Mouse (Mus musculus) hindbrain, embryonic 10.5 days (tissue): Measurements from ENCODE around the gene Rarres2. TPM values are rescaled to one million over a fixed set of nuclear protein-coding genes. Genes with fewer than 3 reads are reported as not detected.

Source experiments
- DNase-seq: peaks from one replicate; pipeline ENCODE4 v3.0.0-alpha.2; 2017; ENCODE audit warnings: low spot score
- H3K27ac ChIP-seq: fragments of 300-500 bp; sonication (generic); 2 replicates; pipeline ENCODE4 v1.5.1; 2016; ENCODE audit warnings: mild to moderate bottlenecking, moderate library complexity
- H3K27me3 ChIP-seq: fragments of 300-500 bp; sonication (generic); 2 replicates; pipeline ENCODE4 v1.6.1; 2016; ENCODE audit warnings: mild to moderate bottlenecking; ENCODE audit not compliant: poor library complexity, insufficient read depth, severe bottlenecking
- H3K36me3 ChIP-seq: fragments of 300-500 bp; sonication (generic); 2 replicates; pipeline ENCODE4 v1.6.1; 2016; ENCODE audit warnings: mild to moderate bottlenecking, moderate library complexity
- H3K4me1 ChIP-seq: fragments of 300-500 bp; sonication (generic); replicated peaks from 2 replicates; pipeline ENCODE4 v1.6.1; 2016; ENCODE audit warnings: mild to moderate bottlenecking
- H3K4me3 ChIP-seq: fragments of 300-500 bp; sonication (generic); 2 replicates; pipeline ENCODE4 v1.5.1; 2016; ENCODE audit warnings: mild to moderate bottlenecking, moderate library complexity
- H3K9me3 ChIP-seq: fragments of 300-500 bp; sonication (generic); 2 replicates; pipeline ENCODE4 v1.6.1; 2016; ENCODE audit warnings: mild to moderate bottlenecking, moderate library complexity
- WGBS: fragments of 180-500 bp; shearing (Covaris S2); methylation state at CpG from one replicate; pipeline ENCODE4 v1.1.7; 2016; 5-methylcytosine and 5-hydroxymethylcytosine counted together
- polyA plus RNA-seq: library from polyadenylated mRNA; unstranded; fragments of >200 nt; fragmentation: Nextera tagmentation; extraction: Ambion mirVana; gene quantifications from 2 replicates; pipeline ENCODE4 v1.2.1, GENCODE M21; 2016

The Rarres2 gene
- 0.42 and 1.9 TPM in 2 replicates for polyA plus RNA-seq

GRCm38 (mm10) chr6:48572572-48573061, at the start of gene Rarres2:
Gene Rarres2, minus strand, starts transcription at chr6:48572789.
- Histone ChIP-seq H3K4me1 (peaks cover 13% of the 10 kb centered on the region), H3K9me3 (no peaks in the 10 kb centered on the region), H3K4me3 (no peak within 1 kb of the TSS), H3K36me3 (peaks cover 23% of the 10 kb centered on the region), H3K27ac (no peak within 1 kb of the TSS), H3K27me3 (no peaks in the 10 kb centered on the region)
- 34% methylated on average over 6 of the region's 6 CpGs for WGBS
- no peak for DNase-seq

- WGBS, result 94% methylated on average over 30 of the region's 30 CpGs
- no peak for DNase-seq
- 0 out of 2 replicates have a peak, but pooled peaks cover 2% of the 10 kb centered on the region for H3K27me3 ChIP-seq
- no peaks in the 10 kb centered on the region for H3K9me3 ChIP-seq
- no peak overlapping the region for H3K27ac ChIP-seq
- H3K4me3 ChIP-seq, result no peak overlapping the region
- no peaks in the 10 kb centered on the region for H3K4me1 ChIP-seq
- peaks cover 47% of the 10 kb centered on the region for H3K36me3 ChIP-seq
Measured at GRCm38 (mm10) chr6:48620031-48620430, 47.4 kb upstream of the Rarres2 start.

- H3K4me3 ChIP-seq, result no peak overlapping the region
- 93% methylated on average over 5 of the region's 5 CpGs for WGBS
- no peak for DNase-seq
- peaks cover 51% of the 10 kb centered on the region for H3K36me3 ChIP-seq
- H3K27ac ChIP-seq, result no peak overlapping the region
- H3K9me3 ChIP-seq, result peaks cover 3% of the 10 kb centered on the region; the same call in 1 of the 2 replicates
- H3K4me1 ChIP-seq, result no peaks in the 10 kb centered on the region
- no peaks in the 10 kb centered on the region for H3K27me3 ChIP-seq
Measured at GRCm38 (mm10) chr6:48614756-48615155, 42.2 kb upstream of the Rarres2 start.

GRCm38 (mm10) chr6:48613464-48613863, 40.9 kb upstream of the Rarres2 start:
- WGBS, result 91% methylated on average over 4 of the region's 4 CpGs
- Histone ChIP-seq H3K27me3 (no peaks in the 10 kb centered on the region), H3K36me3 (peaks cover 38% of the 10 kb centered on the region), H3K9me3 (peaks cover 3% of the 10 kb centered on the region; the same call in 1 of the 2 replicates), H3K27ac (no peak overlapping the region), H3K4me1 (0 out of 2 replicates have a peak, but pooled peaks cover 11% of the 10 kb centered on the region), H3K4me3 (no peak overlapping the region)
- no peak for DNase-seq

GRCm38 (mm10) chr6:48610657-48611056, 38.1 kb upstream of the Rarres2 start:
- Histone ChIP-seq H3K36me3 (peaks cover 30% of the 10 kb centered on the region), H3K27ac (no peak overlapping the region), H3K4me3 (no peak overlapping the region), H3K27me3 (no peaks in the 10 kb centered on the region), H3K9me3 (peaks cover 3% of the 10 kb centered on the region; the same call in 1 of the 2 replicates), H3K4me1 (0 out of 2 replicates have a peak, but pooled peaks cover 11% of the 10 kb centered on the region)
- 90% methylated on average over 3 of the region's 3 CpGs for WGBS
- no peak for DNase-seq

GRCm38 (mm10) chr6:48609512-48609911, 36.9 kb upstream of the Rarres2 start:
- WGBS, result 51% methylated on average over 7 of the region's 7 CpGs
- Histone ChIP-seq H3K4me3 (no peak overlapping the region), H3K27me3 (no peaks in the 10 kb centered on the region), H3K4me1 (0 out of 2 replicates have a peak, but pooled peaks cover 11% of the 10 kb centered on the region), H3K27ac (no peak overlapping the region), H3K36me3 (peaks cover 21% of the 10 kb centered on the region), H3K9me3 (peaks cover 3% of the 10 kb centered on the region; the same call in 1 of the 2 replicates)
- DNase-seq, result no peak

GRCm38 (mm10) chr6:48608124-48608523, 35.5 kb upstream of the Rarres2 start:
- H3K9me3 ChIP-seq, result no peaks in the 10 kb centered on the region
- WGBS, result 64% methylated on average over 2 of the region's 2 CpGs
- no peak overlapping the region for H3K27ac ChIP-seq
- DNase-seq, result no peak
- H3K36me3 ChIP-seq, result peaks cover 7% of the 10 kb centered on the region
- H3K4me1 ChIP-seq, result 0 out of 2 replicates have a peak, but pooled peaks cover 11% of the 10 kb centered on the region
- no peak overlapping the region for H3K4me3 ChIP-seq
- H3K27me3 ChIP-seq, result no peaks in the 10 kb centered on the region

GRCm38 (mm10) chr6:48602080-48602741, 29.6 kb upstream of the Rarres2 start:
- Histone ChIP-seq H3K4me3 (peak overlapping the region; percentile 68), H3K4me1 (peaks cover 28% of the 10 kb centered on the region), H3K36me3 (peaks cover 34% of the 10 kb centered on the region), H3K27me3 (no peaks in the 10 kb centered on the region), H3K9me3 (peaks cover 9% of the 10 kb centered on the region), H3K27ac (peak overlapping the region; percentile 96)
- 3% methylated on average over 28 of the region's 28 CpGs for WGBS
- no peak for DNase-seq

GRCm38 (mm10) chr6:48601271-48602079, 28.9 kb upstream of the Rarres2 start, which contains the start of gene Zfp775:
Gene Zfp775, plus strand, starts transcription at chr6:48602063.
- Histone ChIP-seq H3K4me3 (peak within 1 kb of the TSS; percentile 68), H3K4me1 (peaks cover 28% of the 10 kb centered on the region), H3K27ac (peak within 1 kb of the TSS; percentile 96), H3K27me3 (no peaks in the 10 kb centered on the region), H3K9me3 (peaks cover 16% of the 10 kb centered on the region), H3K36me3 (peaks cover 41% of the 10 kb centered on the region)
- WGBS, result 5% methylated on average over 42 of the region's 42 CpGs
- peak; percentile 96 for DNase-seq

GRCm38 (mm10) chr6:48600594-48600993, 28.0 kb upstream of the Rarres2 start:
- Histone ChIP-seq H3K36me3 (peaks cover 50% of the 10 kb centered on the region), H3K4me1 (peaks cover 30% of the 10 kb centered on the region), H3K9me3 (peaks cover 25% of the 10 kb centered on the region), H3K4me3 (no peak overlapping the region), H3K27ac (0 out of 2 replicates have a peak overlapping the region, but pooled peaks have one; percentile 96), H3K27me3 (no peaks in the 10 kb centered on the region)
- 91% methylated on average over 1 of the region's 1 CpGs for WGBS
- no peak for DNase-seq

- Histone ChIP-seq H3K27me3 (no peaks in the 10 kb centered on the region), H3K4me1 (peaks cover 42% of the 10 kb centered on the region), H3K9me3 (peaks cover 25% of the 10 kb centered on the region), H3K27ac (no peak overlapping the region), H3K36me3 (peaks cover 56% of the 10 kb centered on the region), H3K4me3 (peak overlapping the region; percentile 0; the same call in 1 of the 2 replicates)
- DNase-seq, result no peak
- WGBS, result 97% methylated on average over 27 of the region's 27 CpGs
Measured at GRCm38 (mm10) chr6:48597233-48597625, 24.6 kb upstream of the Rarres2 start.

GRCm38 (mm10) chr6:48596545-48597232, 24.1 kb upstream of the Rarres2 start:
- H3K4me3 ChIP-seq, result peak overlapping the region; percentile 0; the same call in 1 of the 2 replicates
- no peak for DNase-seq
- H3K27ac ChIP-seq, result no peak overlapping the region
- H3K36me3 ChIP-seq, result peaks cover 56% of the 10 kb centered on the region
- peaks cover 25% of the 10 kb centered on the region for H3K9me3 ChIP-seq
- WGBS, result 97% methylated on average over 45 of the region's 45 CpGs
- peaks cover 41% of the 10 kb centered on the region for H3K4me1 ChIP-seq
- H3K27me3 ChIP-seq, result no peaks in the 10 kb centered on the region
